Mouse (Mus musculus) adrenal gland, postnatal 4 days (tissue): ENCODE results near the gene Synj2. TPM values are rescaled to one million over a fixed set of nuclear protein-coding genes. Genes with fewer than 3 reads are reported as not detected.

Experiments used
- DNase-seq, 2 experiments: peaks; one replicate each; pipeline ENCODE4 v3.0.0; 2021 to 2022; ENCODE audit warnings: low spot score in 2 of 2, mixed read lengths in 2 of 2
- long read RNA-seq, 2 experiments: library from polyadenylated mRNA; stranded (forward); transcript quantifications; one replicate each; pipeline ENCODE4 v2.0.0; 2021
- total RNA-seq, 2 experiments: library from RNA; stranded (reverse); gene quantifications; 2 replicates each; pipeline ENCODE4 v1.2.3; 2021

Gene Synj2
- 10 to 100 TPM; 12.4 to 12.8 TPM for total RNA-seq
- long read RNA-seq, experiment 1, partial matches to known transcripts, result 1 of 3 reads
- long read RNA-seq, experiment 1, other reads (novel, unspliced or antisense), result 2 of 3 reads
- long read RNA-seq, experiment 2, full-length matches to known transcripts, result 1 of 7 reads
- long read RNA-seq, experiment 2, partial matches to known transcripts, result 2 of 7 reads
- long read RNA-seq, experiment 2, other reads (novel, unspliced or antisense), result 4 of 7 reads

- no peak for DNase-seq
Observed at GRCm38 (mm10) chr17:5941230-5942043, at the start of gene Synj2. Gene Synj2, plus strand, starts transcription at chr17:5941280.

DNA sequence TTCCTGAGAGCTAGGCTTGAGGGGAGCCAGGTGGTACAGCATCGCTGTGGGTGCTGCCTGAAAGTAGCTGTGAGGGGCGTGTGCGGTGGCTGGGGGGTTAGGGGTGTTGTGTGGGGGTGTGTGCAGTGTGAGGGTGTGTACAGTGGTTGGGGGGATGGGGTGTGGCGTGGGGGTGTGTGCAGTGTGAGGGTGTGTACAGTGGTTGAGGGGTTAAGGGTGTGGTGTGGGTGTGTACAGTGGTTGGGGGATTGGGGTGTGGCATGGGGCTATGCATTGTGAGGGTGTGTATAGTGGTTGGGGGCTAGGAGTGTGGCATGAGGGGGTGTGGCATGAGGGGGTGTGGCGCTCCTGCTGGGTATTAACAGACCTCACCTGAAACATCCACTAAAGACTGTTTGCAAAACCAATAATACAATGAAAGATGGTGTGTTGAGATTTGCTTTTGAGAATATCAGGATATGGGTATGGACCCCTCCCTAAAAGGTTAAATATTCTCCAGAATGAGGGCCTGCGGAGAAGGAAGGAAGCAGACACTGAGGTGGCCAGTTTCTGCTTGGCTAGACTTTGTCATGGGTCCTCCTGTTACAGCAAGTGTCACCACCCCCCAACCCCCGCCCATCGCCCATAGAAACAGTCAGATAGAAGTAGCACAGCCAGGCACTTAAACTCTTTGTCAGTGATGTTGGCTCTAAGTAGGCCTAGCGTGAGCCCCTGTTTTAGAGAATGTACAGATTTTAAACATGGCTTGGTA lies 49.0 kb upstream of the Synj2 start:
- DNase-seq, result no peak

DNA sequence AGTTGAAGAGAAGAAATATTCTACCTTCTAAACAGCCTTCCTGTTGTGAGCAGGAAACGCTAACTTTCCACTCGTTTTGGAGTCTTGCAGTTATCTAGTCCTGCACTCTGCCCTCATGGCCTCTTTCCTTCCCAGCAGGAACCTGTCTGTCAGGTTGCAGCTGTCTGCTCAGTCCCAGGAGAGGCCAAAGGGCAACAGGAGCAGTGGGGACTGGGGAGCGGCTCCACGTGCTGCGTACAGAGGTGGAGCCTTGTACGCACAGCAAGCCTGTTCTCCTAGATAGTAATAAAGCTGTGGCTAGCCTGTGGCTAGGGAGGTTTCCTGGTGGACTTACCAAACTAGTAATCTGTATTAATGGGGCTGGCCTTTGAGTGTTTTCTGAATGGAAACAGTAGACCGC lies 48.0 kb upstream of the Synj2 start:
- no peak for DNase-seq

GRCm38 (mm10) chr17:5893574-5894148 lies 47.4 kb upstream of the Synj2 start:
- DNase-seq, result no peak

DNA sequence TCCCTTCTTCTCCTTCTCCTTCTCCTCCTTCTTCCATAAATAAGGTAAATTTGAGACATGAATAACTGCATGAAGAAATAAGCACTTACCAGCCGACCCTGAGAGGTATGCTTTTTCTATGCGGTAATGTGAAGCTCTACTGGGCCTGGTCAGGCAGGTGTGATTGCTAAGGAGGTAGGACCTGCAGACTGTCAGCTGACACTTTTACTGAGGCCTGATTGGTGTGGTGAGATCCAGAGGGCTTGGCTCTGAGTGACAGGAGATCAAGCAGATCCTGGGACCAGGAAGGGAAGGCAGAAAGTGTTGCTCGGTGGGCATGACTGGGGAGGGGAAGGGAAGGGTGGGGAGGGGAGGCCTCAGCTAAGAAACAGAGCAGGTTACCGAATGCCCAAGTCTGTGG lies 45.0 kb upstream of the Synj2 start:
- no peak for DNase-seq

DNA sequence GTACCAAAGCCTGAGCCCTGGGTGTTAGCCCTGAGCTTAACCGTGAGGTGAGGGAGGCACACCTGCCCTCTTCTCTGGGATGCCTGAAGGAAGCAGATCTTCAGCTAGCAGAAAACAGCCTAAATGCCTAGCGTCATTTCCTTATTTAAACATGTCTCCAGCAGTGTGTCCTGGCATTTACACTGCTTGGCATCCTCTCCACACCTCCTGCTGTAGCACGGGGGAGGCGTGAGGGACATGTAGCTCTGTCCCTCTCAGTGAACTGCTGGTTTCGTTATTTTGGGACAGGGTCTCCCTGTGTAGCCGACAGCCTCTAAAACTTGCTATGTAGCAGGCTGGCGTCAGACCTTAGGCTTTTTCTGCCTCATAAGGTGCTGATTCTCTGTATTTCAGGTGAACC lies 44.5 kb upstream of the Synj2 start:
- no peak for DNase-seq

DNA sequence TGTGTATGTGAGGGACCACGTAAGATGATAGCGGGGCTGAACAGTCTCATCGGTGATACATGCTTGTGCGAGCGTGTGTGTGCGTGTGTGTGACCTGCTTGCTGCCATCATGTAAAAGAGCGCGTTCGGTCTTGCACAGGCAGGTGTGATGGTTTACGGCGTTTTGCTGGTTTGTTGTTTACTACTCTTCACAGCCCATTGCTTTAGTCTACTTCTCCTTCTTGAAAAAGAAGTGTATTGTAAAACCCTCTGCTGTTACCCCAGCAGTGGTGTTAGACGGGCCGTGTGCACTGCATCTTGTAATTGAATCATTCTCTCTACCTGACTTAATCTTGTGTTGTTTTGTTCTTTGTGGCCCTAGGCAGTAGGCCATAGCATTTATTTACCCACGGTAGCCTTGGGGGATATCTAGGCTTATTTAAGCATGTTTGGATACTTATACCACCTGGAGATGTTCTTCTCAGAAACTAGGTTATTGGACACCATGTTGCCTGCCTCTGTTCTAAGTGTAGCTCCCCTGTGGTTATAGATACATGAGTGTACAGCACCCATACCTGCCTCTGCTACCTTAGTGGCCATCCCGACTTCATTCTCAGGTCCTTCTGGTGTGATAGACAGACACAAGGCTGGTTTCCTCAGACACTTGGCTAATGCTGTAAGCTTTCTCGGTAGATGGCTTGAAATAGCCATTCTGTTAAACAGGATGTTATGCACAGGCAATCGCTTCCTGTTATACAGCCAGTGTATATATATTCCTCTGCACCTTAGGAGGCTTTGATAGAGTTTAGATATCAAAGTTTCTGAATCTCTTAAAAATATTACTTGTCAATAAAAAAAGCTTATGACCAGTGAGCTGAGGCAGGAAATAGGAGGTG lies 43.5 kb upstream of the Synj2 start:
- DNase-seq, result no peak

- no peak for DNase-seq
Observed at GRCm38 (mm10) chr17:5899251-5899650, 41.8 kb upstream of the Synj2 start.

- DNase-seq, result no peak
Observed at GRCm38 (mm10) chr17:5901381-5901780, 39.7 kb upstream of the Synj2 start.

DNA sequence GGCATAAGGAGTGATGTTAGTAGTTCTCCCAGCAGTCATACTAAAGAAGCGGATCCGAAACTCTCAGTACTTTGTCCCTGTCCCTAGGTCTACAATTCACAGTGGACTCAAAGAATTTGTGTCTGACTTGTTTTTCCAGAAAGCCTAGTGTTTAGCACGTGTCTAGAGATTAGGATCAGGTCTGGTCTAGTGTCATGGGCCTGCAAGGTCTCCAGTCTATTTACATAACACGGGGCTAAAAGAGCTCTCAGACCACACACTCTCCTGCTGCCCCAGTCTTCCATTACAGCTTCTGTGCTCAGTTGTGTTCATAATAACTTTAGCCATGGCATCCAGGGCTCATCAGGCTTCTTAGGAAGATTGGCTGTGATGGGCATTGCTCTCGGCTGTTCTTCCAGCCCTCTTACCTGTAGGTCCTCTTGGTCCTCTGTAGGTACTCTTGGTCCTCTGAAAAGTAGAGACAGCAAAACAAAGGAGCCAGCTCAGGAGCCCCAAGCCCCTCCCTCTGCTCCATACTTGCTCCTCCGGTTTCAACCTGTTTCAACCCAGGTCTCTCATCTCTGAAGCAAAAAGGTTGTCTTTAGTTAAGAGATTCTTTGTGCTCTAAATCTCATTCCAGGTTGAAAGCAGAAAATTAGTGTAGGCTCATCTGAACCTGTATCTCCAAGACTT lies 37.3 kb upstream of the Synj2 start:
- no peak for DNase-seq

DNA sequence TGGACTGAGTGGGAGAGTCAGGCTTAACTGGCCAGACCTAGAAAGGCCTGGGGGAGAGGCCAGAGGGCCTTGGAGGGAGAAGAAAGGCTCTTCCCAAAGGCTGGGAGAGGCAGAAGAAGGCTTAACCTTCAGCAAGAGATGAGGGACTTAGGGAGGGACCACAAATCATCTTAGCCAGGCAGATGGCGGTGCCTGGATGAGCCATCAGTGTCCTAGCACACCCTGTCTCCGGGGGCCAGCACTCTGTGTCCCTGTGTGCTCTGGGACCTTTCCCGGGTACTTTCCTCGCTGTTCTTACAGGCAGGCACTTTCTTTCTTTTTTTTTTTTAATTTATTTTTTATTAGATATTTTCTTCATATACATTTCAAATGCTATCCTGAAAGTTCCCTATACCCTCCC lies 31.4 kb upstream of the Synj2 start:
- no peak for DNase-seq

DNA sequence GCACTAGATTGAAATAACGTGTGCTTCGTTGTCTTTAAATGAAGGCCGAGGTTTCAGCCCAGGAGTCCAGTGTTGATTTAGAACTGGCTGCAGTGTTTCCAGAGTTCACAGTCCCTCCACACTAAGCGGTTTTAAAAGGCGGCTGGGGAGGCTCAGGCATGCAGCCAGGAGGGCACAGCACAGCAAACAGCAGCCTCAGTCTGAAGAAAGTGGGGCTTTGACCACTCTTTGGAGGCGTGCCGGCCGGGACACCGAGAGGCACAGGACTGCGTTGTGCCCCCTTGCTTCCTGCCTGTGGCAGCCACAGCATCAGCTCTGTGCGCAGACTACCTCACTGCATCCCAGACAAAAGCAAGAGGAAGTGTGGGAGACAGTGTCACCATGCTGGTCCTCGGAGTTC lies 29.5 kb upstream of the Synj2 start:
- no peak for DNase-seq

- no peak for DNase-seq
Observed at GRCm38 (mm10) chr17:5912797-5913196, 28.3 kb upstream of the Synj2 start.

DNA sequence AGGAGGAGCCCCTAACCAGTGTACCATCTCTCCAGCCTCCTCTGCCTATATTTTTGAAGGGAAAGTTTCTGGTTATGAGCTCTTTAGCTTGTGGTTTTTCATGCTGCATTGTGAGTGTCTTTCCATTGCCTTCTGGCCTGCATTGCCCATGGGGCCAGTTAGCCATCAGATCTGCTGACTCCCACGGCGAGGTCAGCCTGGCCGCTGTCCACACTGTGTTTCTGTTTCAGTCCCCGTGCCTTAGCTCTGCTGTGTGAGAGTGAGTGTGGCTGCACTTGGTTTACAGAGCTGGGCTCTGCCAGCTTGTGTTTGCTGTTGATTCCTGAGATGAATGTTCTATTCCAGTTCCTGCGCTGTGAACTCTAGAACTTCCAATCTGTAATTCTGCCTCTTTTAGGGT lies 26.9 kb upstream of the Synj2 start:
- DNase-seq, result no peak

GRCm38 (mm10) chr17:5921954-5922353 lies 19.1 kb upstream of the Synj2 start:
- DNase-seq, result no peak

GRCm38 (mm10) chr17:5923281-5923680 lies 17.8 kb upstream of the Synj2 start:
- no peak for DNase-seq

DNA sequence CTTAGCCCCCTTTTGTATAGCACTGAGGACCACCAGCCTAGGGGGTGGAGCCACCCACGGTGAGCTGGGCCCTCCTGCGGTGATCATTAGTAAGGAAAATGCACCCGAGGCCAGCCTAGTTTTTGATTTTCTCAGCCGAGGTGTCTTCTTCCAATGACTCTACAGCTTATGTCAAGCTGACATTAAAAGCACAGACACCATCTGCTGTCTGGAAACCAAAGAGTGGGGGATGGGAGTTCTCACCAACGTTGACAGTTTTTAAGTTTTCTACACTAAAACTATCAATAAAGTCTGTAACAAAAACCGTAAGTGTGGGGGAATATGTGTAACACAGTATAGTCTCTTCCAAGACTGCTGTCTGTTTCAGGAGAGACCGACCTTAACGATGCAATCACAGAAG lies 16.8 kb upstream of the Synj2 start:
- DNase-seq, result no peak

DNA sequence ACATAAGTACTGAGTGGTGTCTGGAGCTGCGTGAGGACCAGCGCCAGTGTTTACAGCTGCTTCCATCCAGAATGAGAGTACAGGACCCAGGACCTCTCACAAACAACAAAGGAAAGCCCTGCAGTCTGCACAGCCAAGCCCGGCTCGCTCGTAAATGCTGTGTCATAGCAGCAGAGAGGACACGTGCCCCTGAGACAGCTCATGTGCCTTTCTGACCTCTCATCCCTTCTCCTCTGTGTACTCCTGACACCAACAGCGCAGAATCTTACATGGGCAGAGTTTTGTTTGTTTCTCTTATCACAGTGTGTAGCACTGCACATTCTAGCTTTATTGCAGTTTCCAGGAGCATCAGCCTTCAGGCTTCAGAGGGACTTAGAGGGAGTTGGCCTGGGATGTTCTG lies 14.4 kb upstream of the Synj2 start:
- DNase-seq, result no peak

GRCm38 (mm10) chr17:5929031-5929430 lies 12.0 kb upstream of the Synj2 start:
- no peak for DNase-seq

GRCm38 (mm10) chr17:5932161-5932560 lies 8.9 kb upstream of the Synj2 start:
- DNase-seq, result no peak
